In the genomic region with DNA sequence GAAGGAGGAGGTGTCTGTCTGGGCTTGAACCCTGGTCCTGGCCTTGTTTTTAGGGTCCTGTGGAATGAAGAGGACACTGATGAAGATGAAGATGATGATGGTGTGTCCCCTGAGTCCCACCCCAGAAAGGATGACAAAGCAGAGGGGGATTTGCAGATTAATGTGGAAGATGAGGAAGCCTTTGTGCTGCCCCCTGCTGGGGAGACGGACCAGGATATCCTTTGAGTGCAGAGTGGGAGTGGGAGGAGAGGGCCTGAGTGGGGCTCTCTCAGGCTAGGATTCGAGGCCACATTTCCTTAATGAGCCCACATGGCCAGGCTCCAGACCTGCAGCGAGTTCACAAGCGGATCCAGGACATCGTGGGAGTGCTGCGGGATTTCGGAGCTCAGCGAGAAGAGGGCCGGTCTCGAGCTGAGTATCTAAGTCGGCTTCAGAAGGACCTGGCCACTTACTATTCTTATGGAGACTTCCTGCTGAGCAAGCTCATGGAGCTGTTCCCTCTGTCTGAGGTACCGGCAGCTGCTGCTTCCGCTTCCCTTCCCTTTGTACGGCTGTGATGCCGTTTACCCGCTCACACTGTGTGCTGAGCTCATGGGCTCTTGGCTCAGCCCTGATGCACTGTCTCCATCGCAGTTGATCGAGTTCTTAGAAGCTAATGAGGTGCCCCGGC, we compare ENCODE assay signal across 9 mouse cellular contexts. TPM values are rescaled to one million over a fixed set of nuclear protein-coding genes. Genes with fewer than 3 reads are reported as not detected.
DNase-seq lines count a peak whose midpoint lies in the region; ATAC-seq lines count a peak whose summit lies in the region.
"Had no signal": no experiment of that assay in that cellular context is flagged by ENCODE, and none has a peak within 500 bp of the region (broad histone marks: within the 10 kb centered on the region; RNA-seq: fewer than 3 reads in every experiment).

No protein-coding gene starts in this region.

- intact Hi-C loops in left cerebral cortex, postnatal 25 days (cut with DNase I): no loop called here
- intact Hi-C loops in left cerebral cortex, postnatal 36 days (cut with DNase I): no loop called here

- ATAC-seq in forebrain, embryonic 11.5 days (replicated peaks; ENCODE audit: low FRiP score): no peak
- ATAC-seq in forebrain, embryonic 16.5 days: no peak
- ATAC-seq in granulocyte monocyte progenitor cell, adult 5-6 weeks (replicated peaks; ENCODE audit: poor library complexity, severe bottlenecking): peak; percentile 56

- peak; percentile 64 for DNase-seq in forebrain, embryonic 11.5 days (ENCODE audit: low spot score)
- DNase-seq in left cerebral cortex, postnatal 25 days (ENCODE audit: low spot score in 2 of 2): peak; percentile 57
- DNase-seq in left cerebral cortex, postnatal 36 days (ENCODE audit: low spot score in 2 of 2): no peak
- DNase-seq in ES-CJ7 (ENCODE audit: low read depth, low spot score): peak; percentile 69
- DNase-seq in retina, embryonic 14.5 days (ENCODE audit: low spot score): peak; percentile 68
- no peak for DNase-seq in frontal cortex, postnatal 25 days (ENCODE audit: low spot score in 2 of 2)

- no peaks in the 10 kb centered on the region for H3K9me3 ChIP-seq in forebrain, embryonic 11.5 days (ENCODE audit: control insufficient read depth, low read length)
- no peaks in the 10 kb centered on the region for H3K9me3 ChIP-seq in forebrain, embryonic 16.5 days (ENCODE audit: control insufficient read depth, low read length)
- H3K9me3 ChIP-seq: heart, embryonic 13.5 days had no signal

- 88% methylated on average over 19 of the region's 19 CpGs for WGBS in forebrain, embryonic 11.5 days
- 86% methylated on average over 19 of the region's 19 CpGs for WGBS in forebrain, embryonic 16.5 days

- no peak overlapping the region for H3K4me2 ChIP-seq in forebrain, embryonic 11.5 days (ENCODE audit: low read depth, low read length, severe bottlenecking)
- H3K4me2 ChIP-seq in forebrain, embryonic 16.5 days (ENCODE audit: low read length): no peak overlapping the region
- H3K4me2 ChIP-seq: heart, embryonic 13.5 days had no signal

- H3K27ac ChIP-seq in forebrain, embryonic 11.5 days (ENCODE audit: low read depth, low read length): no peak overlapping the region
- no peak overlapping the region for H3K27ac ChIP-seq in forebrain, embryonic 16.5 days (ENCODE audit: low read length)
- H3K27ac ChIP-seq: heart, embryonic 13.5 days had no signal

- peaks cover 2% of the 10 kb centered on the region; the same call in 1 of the 2 replicates for H3K4me1 ChIP-seq in forebrain, embryonic 11.5 days (replicated peaks; ENCODE audit: control insufficient read depth, insufficient read depth, low read length)
- H3K4me1 ChIP-seq in forebrain, embryonic 16.5 days (replicated peaks; ENCODE audit: control insufficient read depth, insufficient read depth, low read length): peaks cover 5% of the 10 kb centered on the region

- no peaks in the 10 kb centered on the region for H3K27me3 ChIP-seq in forebrain, embryonic 11.5 days (ENCODE audit: control insufficient read depth, insufficient read depth, low read length)
- no peaks in the 10 kb centered on the region for H3K27me3 ChIP-seq in forebrain, embryonic 16.5 days (replicated peaks; ENCODE audit: control insufficient read depth, insufficient read depth, low read length)
- H3K27me3 ChIP-seq: heart, embryonic 13.5 days had no signal

- H3K4me3 ChIP-seq in forebrain, embryonic 11.5 days (ENCODE audit: low read depth, low read length): no peak overlapping the region
- no peak overlapping the region for H3K4me3 ChIP-seq in forebrain, embryonic 16.5 days (replicated peaks; ENCODE audit: low read length)
- H3K4me3 ChIP-seq: heart, embryonic 13.5 days had no signal

- H3K36me3 ChIP-seq in forebrain, embryonic 11.5 days (ENCODE audit: control insufficient read depth, insufficient read depth, low read length): peaks cover 46% of the 10 kb centered on the region
- peaks cover 35% of the 10 kb centered on the region for H3K36me3 ChIP-seq in forebrain, embryonic 16.5 days (ENCODE audit: control insufficient read depth, insufficient read depth)

- no peak overlapping the region for H3K9ac ChIP-seq in forebrain, embryonic 11.5 days (ENCODE audit: low read length)
- H3K9ac ChIP-seq in forebrain, embryonic 16.5 days (replicated peaks; ENCODE audit: low read depth, low read length): no peak overlapping the region
- H3K9ac ChIP-seq: heart, embryonic 13.5 days had no signal

RNA-seq across cellular contexts. Expression of gene Nop2, which starts 5.4 kb away (rescaled TPM):
- polyA plus RNA-seq in forebrain, embryonic 11.5 days (2014; fragmentation: Nextera tagmentation; extraction: Ambion mirVana): 65.4 and 70.3 TPM in 2 replicates
- 54.4 and 55.3 TPM in 2 replicates for polyA plus RNA-seq in forebrain, embryonic 16.5 days (2015; fragmentation: Nextera tagmentation; extraction: Ambion mirVana)
- total RNA-seq in left cerebral cortex, postnatal 25 days (2021): 10 to 100 TPM; 27.1 to 28.0 TPM
- total RNA-seq in left cerebral cortex, postnatal 36 days (2021): 10 to 100 TPM; 26.4 to 26.6 TPM
- total RNA-seq in granulocyte monocyte progenitor cell, adult 5-6 weeks (2014; fragmentation: Nextera tagmentation): 65.6 and 82.8 TPM in 2 replicates
- total RNA-seq in granulocyte monocyte progenitor cell, adult 5-6 weeks (2017): 79.2 and 82.4 TPM in 2 replicates

RNA-seq across cellular contexts. Expression of gene Iffo1, which starts 7.9 kb away (rescaled TPM):
- 10.5 and 12.3 TPM in 2 replicates for polyA plus RNA-seq in forebrain, embryonic 11.5 days (2014; fragmentation: Nextera tagmentation; extraction: Ambion mirVana)
- polyA plus RNA-seq in forebrain, embryonic 16.5 days (2015; fragmentation: Nextera tagmentation; extraction: Ambion mirVana): 17.3 and 19.3 TPM in 2 replicates
- 10 to 100 TPM; 52.7 to 63.0 TPM for total RNA-seq in left cerebral cortex, postnatal 25 days (2021)
- total RNA-seq in left cerebral cortex, postnatal 36 days (2021): 10 to 100 TPM; 63.0 to 67.2 TPM
- 26.4 and 37.4 TPM in 2 replicates for total RNA-seq in granulocyte monocyte progenitor cell, adult 5-6 weeks (2014; fragmentation: Nextera tagmentation)
- total RNA-seq in granulocyte monocyte progenitor cell, adult 5-6 weeks (2017): 11.8 and 14.0 TPM in 2 replicates

RNA-seq across cellular contexts. Expression of gene Gapdh, which starts 29.1 kb away (rescaled TPM):
- 2,700 and 2,872 TPM in 2 replicates for polyA plus RNA-seq in forebrain, embryonic 11.5 days (2014; fragmentation: Nextera tagmentation; extraction: Ambion mirVana)
- 1,297 and 1,346 TPM in 2 replicates for polyA plus RNA-seq in forebrain, embryonic 16.5 days (2015; fragmentation: Nextera tagmentation; extraction: Ambion mirVana)
- 1,000 to 10,000 TPM; 2,469 to 2,584 TPM for total RNA-seq in left cerebral cortex, postnatal 25 days (2021)
- total RNA-seq in left cerebral cortex, postnatal 36 days (2021): 1,000 to 10,000 TPM; 2,336 to 2,609 TPM
- total RNA-seq in granulocyte monocyte progenitor cell, adult 5-6 weeks (2014; fragmentation: Nextera tagmentation): 2,842 and 3,031 TPM in 2 replicates
- 1,694 and 2,022 TPM in 2 replicates for total RNA-seq in granulocyte monocyte progenitor cell, adult 5-6 weeks (2017)

RNA-seq across cellular contexts. Expression of gene Chd4, which starts 41.4 kb away (rescaled TPM):
- polyA plus RNA-seq in forebrain, embryonic 11.5 days (2014; fragmentation: Nextera tagmentation; extraction: Ambion mirVana): 124 and 131 TPM in 2 replicates
- 78.1 and 79.8 TPM in 2 replicates for polyA plus RNA-seq in forebrain, embryonic 16.5 days (2015; fragmentation: Nextera tagmentation; extraction: Ambion mirVana)
- total RNA-seq in left cerebral cortex, postnatal 25 days (2021): 100 to 1,000 TPM; 154 to 161 TPM
- total RNA-seq in left cerebral cortex, postnatal 36 days (2021): 100 to 1,000 TPM; 153 to 166 TPM
- 136 and 161 TPM in 2 replicates for total RNA-seq in granulocyte monocyte progenitor cell, adult 5-6 weeks (2014; fragmentation: Nextera tagmentation)
- 246 and 373 TPM in 2 replicates for total RNA-seq in granulocyte monocyte progenitor cell, adult 5-6 weeks (2017)

RNA-seq across cellular contexts. Expression of gene Ncapd2, which starts 54.4 kb away (rescaled TPM):
- polyA plus RNA-seq in forebrain, embryonic 11.5 days (2014; fragmentation: Nextera tagmentation; extraction: Ambion mirVana): 225 and 271 TPM in 2 replicates
- polyA plus RNA-seq in forebrain, embryonic 16.5 days (2015; fragmentation: Nextera tagmentation; extraction: Ambion mirVana): 91.4 and 91.6 TPM in 2 replicates
- total RNA-seq in left cerebral cortex, postnatal 25 days (2021): 10 to 100 TPM; 18.9 to 25.6 TPM
- total RNA-seq in left cerebral cortex, postnatal 36 days (2021): 10 to 100 TPM; 24.2 to 30.2 TPM
- 242 and 263 TPM in 2 replicates for total RNA-seq in granulocyte monocyte progenitor cell, adult 5-6 weeks (2014; fragmentation: Nextera tagmentation)
- total RNA-seq in granulocyte monocyte progenitor cell, adult 5-6 weeks (2017): 242 and 288 TPM in 2 replicates

Comparison
In these comparisons a context has a peak if more than half of its experiments do, and no peak if none do; other contexts are left out.
1. DNase-seq: peak in forebrain, embryonic 11.5 days (single experiment), left cerebral cortex, postnatal 25 days (2 of 2), ES-CJ7 (single experiment) and retina, embryonic 14.5 days (single experiment); none in left cerebral cortex, postnatal 36 days (0 of 2) and frontal cortex, postnatal 25 days (0 of 2).